In the genomic region with DNA sequence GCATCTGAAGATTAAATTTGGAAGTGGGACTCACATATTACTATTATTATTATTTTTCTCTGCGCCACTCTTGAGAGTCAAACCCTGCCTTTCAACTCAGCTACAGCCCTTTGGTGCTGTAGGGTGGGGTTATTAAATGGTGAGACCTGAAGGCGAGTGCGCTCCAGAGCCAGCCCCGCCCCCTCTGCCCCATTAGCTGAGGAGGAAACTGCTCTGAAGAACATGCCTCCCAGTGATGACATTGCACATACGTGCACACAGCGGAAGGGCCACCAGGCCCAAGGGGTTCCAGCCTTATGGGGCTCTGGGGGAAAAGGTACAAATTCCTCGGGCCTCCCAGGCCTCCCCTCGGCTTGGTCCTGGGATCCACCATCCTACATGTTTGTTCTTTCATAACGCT, we compare ENCODE assay signal across 22 mouse cellular contexts.
"Had no signal": no experiment of that assay in that cellular context is flagged by ENCODE, and none has a peak within 500 bp of the region (broad histone marks: within the 10 kb centered on the region; RNA-seq: fewer than 3 reads in every experiment).

No protein-coding gene starts in this region.

- DNase-seq: heart, postnatal 10 days; heart, postnatal 14 days; heart, postnatal 36 days; heart, postnatal 4 days; kidney, adult 11 months; kidney, adult 18-20 months; kidney, adult 2 months; kidney, adult 8-10 months; kidney, adult 9 months; kidney, postnatal 10 days; kidney, postnatal 14 days; kidney, postnatal 25 days; kidney, postnatal 36 days; kidney, postnatal 4 days; layer of hippocampus, adult 9-11 months; layer of hippocampus, postnatal 36 days had no signal

- ATAC-seq: hindbrain, embryonic 16.5 days; hindbrain, postnatal 0 days; inflammation-experienced regulatory T-cells, adult 6 months; intestine, embryonic 15.5 days; intestine, embryonic 16.5 days; intestine, postnatal 0 days had no signal
